Mouse (Mus musculus): ENCODE measurements around the gene Gm27021.

Gene Gm27021

DNA sequence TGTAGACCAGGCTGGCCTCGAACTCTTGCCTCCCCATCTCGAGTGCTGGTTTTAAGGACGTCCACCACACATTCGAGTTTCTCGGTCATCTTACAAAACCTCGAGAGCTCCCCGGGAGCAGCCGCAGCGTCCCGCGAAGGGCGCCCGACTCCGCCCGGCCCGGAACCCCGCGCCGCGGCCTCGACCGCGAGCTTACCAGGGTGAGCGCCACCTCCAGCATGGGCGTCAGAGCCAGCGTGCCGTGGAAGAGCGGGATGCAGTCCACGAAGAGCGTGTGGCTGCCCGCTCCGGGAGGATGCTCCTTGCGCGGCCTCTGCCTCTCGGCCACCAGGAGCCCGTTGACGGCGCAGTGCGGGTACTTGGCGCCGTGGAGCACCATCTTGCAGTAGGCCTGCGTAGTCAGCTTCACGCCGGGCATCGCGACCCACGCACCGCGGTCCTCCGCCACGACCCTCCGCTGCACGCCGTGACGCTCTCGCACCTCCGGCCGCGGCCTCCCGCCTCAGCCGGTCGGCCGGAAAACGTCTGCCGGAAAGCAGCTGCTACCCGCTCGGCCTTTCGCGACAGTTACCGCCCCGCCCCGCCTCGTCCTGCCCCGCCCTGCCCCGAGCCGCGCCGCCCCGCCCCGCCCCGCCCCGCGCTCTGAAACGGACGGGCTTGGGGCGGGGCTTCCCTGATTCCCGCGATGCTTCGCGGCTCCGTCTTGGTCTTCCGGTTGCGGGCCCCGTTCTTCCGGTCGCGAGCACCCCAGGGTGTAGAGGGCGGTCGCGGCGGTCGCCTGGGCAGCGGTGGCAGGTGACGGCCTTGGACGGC is at the start of gene Gm27021, which contains the start of gene Cox4i1:
Gm27021 (minus strand) TSS at position 519 of the 813 bp plus-strand sequence.
Cox4i1 (plus strand) TSS at position 662 of the 813 bp plus-strand sequence.
- no peak for DNase-seq (ENCODE audit: extremely low read depth, low read depth, low spot score)

DNA sequence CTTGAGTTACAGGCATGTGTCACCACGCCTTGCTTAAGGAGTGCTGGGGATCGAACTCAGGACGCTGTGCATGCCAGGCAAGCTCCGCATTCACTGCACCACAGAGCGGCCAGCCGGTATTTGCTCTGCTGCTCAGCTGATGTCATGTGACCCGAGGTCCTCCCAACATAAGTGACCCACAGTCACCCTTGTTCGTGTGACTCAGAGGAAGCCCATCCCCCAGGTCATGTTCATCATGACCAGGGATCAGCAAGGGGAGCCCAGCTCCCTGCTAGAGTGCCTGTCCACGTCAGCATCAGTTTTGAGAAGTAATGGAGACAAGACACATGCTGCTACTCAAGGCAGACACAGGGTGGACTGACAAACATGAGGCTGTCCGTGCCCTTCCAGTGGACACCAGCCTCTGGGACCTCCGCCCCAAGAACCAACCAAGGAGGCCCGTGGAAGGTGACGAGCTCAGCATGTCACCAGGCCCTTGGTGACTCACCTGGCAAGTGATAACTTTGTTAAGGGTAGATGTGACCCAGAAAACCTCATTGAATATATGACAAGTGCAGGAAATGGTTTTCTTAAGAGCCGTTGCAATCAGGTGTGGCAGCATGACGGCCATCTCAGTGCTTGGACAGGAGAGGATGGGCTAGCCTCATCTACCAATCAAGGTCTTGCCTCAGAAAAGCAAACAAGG is 48.3 kb upstream of the Gm27021 start:
- DNase-seq (ENCODE audit: extremely low read depth, low read depth, low spot score): no peak

DNA sequence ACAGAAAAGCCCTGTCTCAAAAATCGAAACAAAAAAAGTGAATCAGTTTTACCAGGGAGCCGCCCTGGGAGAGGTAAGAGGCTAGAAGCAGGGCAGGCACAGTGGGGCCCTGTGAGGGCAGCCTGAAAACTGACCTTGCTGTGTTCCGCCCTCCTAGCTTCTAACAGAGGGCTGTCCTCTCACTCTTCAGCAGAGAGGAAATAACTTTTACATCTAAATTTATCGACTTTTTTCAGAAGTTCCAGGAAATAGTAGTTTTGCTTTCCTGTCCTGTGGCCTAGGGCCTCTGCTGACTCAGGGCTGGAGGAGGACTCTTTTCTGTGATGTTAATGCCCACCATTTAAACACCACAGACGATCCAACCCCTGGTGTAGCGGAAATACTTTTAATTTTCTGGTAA is 47.3 kb upstream of the Gm27021 start:
- no peak for DNase-seq (ENCODE audit: extremely low read depth, low read depth, low spot score)

DNA sequence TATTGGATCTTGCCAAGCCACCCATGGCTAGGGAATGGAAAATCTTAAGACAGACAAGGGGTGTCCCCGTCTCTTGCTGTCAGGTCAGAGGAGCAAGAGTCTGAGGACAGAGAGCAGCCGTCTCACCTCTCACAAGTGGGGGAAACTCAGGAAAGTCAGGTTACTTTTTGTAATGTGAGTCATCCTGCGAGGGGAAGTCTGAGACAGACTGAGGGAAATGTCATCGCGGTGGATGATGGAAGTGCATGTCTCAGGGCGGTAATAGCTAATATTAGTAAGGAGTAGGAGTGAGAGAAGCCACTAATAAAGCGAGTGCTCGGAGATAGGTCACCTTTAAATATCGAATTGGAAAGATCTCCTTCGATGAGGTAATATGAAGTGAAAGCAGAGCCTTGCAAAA is 41.3 kb upstream of the Gm27021 start:
- no peak for DNase-seq (ENCODE audit: extremely low read depth, low read depth, low spot score)

DNA sequence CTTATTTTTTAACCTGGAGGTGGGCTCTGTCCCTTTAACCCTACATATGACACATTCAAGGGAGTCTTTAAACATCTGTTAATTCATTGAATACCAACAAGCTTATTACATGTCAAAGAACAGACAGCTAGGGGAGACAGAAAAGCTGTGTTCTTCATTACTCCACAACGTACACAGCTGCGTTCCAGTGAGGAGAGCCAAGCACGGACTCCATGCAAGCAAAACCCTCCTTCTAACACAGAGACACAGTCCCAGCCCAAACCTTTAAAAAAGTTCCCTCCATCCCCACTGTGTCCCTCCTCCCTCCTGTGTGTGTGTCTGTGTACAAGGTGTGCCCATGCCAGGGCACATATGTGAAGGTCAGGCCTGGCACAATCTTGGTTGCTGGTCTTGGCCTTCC is 38.3 kb upstream of the Gm27021 start:
- DNase-seq (ENCODE audit: extremely low read depth, low read depth, low spot score): no peak

DNA sequence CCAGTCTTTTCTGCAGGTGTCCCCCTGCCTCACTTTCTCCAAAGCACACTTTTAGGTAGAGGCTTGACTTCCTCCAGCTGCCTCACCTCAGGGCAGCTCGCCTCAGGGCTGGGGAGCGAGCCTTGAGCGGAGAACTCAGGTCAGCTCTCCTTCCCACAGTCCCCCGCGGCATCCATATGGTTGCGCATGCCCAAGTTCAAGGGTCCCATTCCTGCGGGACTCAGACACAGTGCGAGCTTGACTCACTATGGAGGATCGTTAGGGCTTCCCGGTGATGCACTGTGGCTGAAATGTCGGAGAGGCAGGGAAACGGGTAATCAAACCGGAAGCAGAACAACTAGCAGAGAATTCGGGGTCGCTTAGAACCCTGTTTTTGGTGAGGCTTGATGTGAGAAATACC is 37.3 kb upstream of the Gm27021 start:
- DNase-seq (ENCODE audit: extremely low read depth, low read depth, low spot score): no peak

DNA sequence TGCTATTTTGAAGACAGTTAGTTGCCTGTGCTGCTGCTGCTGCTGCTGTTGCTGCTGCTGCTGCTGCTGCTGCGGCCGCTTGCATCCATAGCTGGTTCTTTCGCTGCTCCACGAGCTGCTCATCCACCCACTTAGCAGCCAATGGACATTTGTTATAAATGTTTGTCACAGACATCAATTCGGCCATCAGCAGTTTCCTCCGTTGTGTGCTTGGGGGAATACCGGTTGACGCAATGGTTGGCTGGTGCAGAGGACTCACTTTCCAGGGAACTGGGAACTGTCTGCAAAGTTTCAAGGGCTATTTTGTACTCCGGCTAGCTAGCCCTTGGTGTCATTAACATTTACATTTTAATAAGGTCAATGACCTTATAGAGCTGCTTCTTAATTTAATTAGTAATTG is 36.3 kb upstream of the Gm27021 start:
- no peak for DNase-seq (ENCODE audit: extremely low read depth, low read depth, low spot score)

DNA sequence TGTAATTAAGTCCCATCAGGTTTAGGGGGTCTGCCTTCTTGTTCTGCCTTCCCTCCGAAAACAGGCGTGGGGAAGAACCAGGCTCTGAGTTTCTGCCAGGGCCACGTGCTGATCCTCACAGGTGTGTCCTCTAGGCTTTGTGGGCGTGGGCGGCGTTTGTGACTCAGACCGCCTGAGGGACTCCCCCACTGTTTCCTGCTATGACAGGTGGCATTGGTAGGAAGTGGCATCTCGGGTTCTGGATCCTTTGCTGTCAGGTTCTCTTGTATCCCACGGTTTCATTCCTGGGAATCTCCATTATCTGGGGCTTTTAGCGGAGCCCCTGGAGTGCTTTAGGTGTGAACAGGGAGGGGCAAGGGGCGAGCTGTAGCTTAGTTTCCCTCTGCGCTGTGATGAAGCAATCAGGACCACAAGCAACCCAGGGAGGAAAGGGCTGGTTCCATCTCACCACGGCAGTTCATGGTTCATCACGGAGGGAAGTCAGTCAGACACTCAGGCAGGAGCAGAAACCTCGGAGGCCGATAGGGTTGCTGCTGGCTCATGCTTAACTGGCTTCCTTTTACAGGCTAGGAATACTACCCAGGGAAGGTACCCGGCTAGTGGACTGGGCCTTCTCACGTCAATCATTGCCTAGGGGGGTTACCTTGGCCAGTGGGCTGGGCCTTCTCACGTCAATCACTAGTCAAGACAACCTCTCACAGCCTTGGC is 34.0 kb upstream of the Gm27021 start:
- no peak for DNase-seq (ENCODE audit: extremely low read depth, low read depth, low spot score)

DNA sequence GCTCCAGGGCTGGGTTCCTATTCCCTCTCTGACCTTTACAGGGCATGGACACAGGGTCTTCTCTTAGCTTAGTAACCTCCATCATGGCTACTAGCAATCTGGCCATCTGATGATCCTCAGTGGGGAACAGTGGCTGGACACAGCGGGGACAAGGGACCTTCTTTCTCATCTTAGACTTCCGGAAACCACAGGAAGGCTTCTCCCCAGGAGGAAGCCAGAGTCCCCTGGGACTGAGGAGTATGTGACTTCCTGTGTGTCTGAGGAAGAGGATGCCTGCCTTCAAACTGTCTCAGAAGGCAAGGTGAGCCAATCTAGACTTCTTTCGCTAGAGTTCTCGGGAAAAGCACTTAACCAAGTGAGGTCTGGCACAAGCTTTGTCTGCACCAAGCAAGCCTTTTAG is 32.2 kb upstream of the Gm27021 start:
- DNase-seq (ENCODE audit: extremely low read depth, low read depth, low spot score): no peak

DNA sequence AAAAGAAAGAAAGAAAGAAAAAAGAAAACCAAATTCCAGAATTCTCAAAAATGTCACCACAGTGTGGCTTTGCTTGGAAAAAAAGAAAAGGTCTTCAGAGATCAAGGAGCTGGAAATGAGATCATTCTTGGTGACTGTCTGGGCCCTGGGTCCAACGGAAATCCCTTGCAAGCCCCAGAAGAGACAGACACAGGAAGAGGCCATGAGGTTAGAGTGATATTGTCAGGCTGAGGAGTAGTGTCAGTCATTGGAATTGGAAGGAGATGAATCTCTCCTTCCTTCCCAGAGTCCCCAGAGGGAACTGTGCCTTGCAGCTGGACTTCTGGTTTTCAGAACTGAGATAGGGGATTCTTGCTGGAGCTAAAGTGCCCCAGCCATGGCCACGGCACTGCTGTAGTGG is 31.7 kb upstream of the Gm27021 start:
- DNase-seq (ENCODE audit: extremely low read depth, low read depth, low spot score): no peak

DNA sequence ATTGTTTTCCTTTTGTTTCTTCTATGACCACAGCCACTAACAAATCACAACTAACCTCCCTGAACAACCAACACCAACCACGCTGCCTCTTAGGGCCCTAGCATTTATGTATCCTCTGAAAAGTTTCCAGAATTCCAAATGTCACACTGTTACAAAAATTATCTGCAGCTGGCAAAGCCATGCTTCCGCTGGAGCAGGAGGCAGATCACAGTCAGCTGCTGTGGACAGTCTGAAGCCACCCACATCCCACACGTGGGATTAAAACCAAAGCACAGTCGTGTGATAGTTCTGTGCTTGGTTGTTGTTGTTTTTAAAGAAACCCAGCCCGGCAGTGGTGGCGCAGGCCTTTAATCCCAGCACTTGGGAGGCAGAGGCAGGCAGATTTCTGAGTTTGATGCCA is 31.2 kb upstream of the Gm27021 start:
- no peak for DNase-seq (ENCODE audit: extremely low read depth, low read depth, low spot score)

DNA sequence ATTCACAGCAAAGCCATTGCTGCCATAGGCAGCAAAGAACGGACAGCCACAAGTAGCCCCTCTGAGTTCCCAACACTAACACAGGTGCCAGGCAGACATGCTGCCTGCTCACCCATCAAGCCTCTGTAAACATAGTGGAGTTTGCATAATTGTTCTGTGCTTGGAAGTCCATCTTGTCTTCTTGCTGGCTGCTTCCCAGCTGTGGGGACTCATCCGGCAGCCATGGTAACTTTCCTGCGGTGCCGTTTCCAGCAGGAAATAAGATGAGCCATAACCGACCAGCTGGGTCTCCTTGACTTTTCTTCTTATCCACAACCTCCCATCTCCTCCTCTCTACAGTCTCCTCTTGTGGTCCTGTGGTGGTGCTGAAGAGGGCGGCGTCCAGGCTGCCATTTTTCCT is 30.5 kb upstream of the Gm27021 start:
- DNase-seq (ENCODE audit: extremely low read depth, low read depth, low spot score): no peak

DNA sequence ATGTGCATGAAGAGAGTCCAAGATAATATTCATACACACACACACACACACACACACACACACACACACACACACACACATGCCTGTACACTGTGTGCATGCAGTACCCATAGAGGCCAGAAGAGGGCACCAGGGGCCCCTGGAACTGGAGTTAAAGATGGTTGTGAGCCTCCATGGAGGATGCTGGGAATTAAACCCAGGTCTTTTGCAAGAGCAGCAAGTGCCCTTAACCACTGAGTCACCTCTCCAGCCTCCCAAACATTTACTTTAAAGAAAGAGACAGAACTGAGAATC is 30.0 kb upstream of the Gm27021 start:
- DNase-seq (ENCODE audit: extremely low read depth, low read depth, low spot score): no peak

DNA sequence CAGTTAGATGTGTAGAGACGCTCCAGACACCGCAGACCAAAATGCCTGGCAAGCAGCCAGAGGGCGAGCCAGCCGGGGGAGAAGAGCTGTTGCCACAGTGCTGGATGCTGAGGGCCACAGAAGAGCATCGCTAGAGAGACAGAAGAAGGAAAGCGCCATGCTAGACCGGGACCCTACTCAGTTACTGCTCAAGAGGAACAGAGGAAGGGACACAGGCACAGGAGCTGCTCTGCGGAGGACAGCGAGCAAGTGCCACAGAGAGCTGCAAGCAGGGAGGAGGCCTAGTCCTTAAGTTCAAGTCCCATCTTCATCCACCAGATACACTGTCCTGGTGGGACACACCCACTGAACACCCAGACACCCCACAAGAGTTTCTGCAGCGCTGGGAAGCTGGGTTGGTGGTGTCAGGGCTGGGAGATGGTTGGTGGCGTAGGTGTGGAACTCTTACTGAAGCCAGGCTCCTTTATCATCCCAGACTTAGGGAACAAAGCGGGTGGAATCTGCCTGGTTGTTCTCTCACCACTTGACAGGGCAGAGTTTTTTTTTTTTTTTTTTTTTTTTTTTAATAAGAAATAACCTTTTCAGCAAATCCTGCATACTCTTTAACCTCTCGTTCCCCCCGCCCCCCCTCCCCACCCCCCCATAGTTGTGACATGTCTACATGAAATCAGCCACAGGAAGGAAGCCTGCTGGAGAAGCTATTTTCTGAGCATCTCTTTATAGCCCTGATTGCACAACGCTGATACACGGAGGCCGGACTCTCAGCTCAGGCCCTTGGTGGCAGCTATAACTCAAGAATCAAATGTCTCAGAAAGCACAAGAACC is 29.5 kb upstream of the Gm27021 start:
- no peak for DNase-seq (ENCODE audit: extremely low read depth, low read depth, low spot score)

DNA sequence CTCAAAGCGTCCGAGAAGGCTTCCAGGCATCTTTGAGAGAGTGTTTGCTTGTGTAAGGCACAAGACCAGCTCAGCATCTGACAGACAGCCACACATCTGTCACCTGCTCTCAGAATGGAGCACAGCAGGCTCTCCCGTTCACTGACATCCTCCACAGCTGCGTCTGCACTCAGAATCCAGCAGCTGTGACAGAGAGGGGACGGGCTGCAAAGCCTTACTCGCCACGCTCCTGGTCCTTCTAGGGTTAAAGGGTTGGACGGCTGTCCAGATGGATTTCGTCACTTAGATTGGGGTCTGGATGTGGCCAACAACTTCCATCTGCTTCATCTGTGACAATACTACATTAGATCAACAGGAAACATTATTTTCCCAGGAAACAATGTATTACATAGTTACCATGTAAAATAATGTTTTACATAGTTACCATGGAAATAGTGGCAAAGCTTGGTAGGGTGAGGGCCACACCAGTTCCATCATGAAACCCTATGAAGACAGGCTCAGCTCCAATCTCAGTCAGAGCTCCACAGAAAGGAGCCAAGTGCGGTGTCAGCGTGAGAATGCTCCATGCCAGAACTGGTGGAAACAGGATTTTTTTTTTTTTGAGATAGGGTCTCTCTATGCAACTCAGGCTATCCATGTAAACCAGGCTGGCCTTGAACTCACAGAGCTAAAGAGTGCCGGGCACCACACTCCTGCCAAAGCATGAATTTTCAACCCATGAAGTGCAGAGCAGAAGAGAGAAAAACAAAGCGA is 28.7 kb upstream of the Gm27021 start:
- no peak for DNase-seq (ENCODE audit: extremely low read depth, low read depth, low spot score)

DNA sequence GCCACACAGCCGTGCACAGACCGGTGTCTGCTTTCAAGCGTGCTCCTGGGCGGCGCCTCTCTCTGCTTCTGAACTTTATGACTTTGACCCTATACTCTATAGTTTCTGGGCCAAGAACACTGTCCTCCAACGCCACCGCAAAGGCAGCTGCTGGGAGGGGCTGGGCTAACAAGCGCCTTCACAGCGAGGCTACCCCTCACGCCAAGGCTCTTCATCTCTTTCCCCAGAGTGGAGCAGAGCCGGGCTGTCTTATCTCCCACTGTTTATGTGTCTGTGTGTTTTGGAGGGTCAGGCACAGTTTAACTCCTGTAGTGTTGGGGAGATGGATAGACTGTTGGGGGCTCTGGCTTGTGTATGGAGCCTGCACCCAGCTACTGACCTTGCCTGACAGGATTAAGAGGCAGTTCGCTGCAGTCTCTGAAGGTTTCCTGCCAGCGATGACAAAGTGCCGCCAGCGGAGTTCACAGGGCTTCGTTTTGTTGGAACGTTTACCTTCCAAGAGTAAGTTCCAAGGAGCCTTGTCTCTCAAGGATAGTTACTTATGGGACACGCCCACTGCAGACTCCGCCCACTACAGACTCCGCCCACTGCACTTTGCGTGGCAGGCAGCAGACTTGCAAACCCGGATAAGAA is 26.1 kb upstream of the Gm27021 start:
- DNase-seq (ENCODE audit: extremely low read depth, low read depth, low spot score): no peak

DNA sequence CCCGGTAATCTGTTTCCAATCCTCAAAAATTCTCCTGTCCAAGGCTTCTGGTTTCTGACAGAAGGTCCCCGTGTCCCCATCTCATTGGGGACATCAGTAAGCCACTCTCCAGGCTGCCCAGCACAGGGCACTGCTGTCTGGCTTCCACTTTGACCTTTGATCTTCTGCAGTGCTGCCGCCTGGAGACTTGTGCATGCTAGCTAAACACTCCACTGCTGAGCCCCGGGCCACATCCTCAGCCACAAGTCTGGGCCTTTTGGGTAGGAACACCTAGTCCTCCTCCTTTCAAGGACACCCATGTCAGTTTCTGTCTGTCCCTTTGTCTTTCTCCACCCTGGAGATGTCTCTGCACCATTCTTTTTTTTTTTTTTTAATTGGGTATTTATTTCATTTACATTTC is 25.1 kb upstream of the Gm27021 start:
- DNase-seq (ENCODE audit: extremely low read depth, low read depth, low spot score): no peak

DNA sequence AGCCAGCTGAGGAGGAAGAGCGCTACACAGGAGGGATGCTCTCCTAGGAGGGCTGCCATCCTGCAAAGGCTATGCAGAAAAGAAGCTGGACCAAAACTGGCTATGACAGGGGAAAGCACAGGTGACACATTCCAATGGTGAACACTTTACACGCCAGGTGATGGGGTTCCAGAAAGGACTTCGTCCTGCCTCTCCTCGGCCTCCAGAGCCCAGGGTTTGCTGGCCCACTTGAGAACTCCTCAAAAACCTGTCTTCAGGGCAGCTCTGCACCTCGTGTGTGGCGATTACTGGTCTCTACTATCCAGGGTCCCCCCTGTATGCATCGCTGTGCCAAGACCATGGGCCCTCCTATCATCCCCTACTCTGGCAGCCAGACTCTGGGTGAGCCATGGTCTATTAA is 20.6 kb upstream of the Gm27021 start:
- DNase-seq (ENCODE audit: extremely low read depth, low read depth, low spot score): no peak

DNA sequence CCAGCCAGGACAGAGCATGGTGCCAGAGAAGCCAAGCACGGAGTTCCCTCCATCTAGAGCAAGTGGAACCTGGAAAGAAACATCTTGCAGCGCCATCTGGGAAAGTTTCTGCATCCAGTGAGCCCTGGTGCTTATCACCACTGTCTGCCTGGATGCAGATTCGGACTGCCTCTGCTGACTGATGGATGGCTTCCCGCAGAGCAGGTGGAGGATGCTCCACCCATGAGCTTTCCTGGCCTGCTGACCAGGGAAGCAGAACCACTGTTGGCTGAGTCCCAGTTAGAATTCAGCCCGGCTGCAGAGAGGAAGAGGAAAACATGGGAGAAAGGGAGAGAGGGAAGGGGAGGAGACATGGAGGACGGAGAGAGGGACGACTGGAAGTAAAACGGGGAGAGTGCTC is 19.9 kb upstream of the Gm27021 start:
- no peak for DNase-seq (ENCODE audit: extremely low read depth, low read depth, low spot score)

DNA sequence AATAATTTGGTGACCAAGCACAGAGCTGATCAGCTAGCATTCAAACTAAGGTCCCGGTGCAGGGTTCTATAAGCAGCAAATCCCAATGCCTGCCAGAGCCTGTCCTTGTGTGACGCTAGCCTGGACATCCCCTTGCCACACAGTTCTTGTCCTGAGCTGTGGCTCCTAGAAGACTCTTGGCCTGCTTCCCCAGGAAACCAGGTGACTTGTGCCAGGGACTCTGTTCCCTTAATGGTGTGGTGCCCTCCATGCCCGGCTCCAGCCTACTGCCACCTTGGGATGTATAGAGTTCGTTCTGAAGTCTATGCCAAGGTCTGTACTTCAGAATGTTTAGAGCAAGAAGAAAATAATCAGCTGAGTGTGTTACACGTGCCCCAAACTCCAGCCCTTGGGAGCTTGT is 18.7 kb upstream of the Gm27021 start:
- DNase-seq (ENCODE audit: extremely low read depth, low read depth, low spot score): no peak

Measured in fat pad, adult 2 months (tissue).